Mouse (Mus musculus): ENCODE results near the gene Golm1. TPM values are rescaled to one million over a fixed set of nuclear protein-coding genes. Genes with fewer than 3 reads are reported as not detected.
A peak's percentile ranks its signal among the peaks of the same experiment; 100 is the strongest.

The Golm1 gene
- total RNA-seq, 1 experiment from 2014 or later = 7.2 TPM

GRCm38 (mm10) chr13:59676316-59677229, 962 bp upstream of the Golm1 start:
- no peak for DNase-seq

DNA sequence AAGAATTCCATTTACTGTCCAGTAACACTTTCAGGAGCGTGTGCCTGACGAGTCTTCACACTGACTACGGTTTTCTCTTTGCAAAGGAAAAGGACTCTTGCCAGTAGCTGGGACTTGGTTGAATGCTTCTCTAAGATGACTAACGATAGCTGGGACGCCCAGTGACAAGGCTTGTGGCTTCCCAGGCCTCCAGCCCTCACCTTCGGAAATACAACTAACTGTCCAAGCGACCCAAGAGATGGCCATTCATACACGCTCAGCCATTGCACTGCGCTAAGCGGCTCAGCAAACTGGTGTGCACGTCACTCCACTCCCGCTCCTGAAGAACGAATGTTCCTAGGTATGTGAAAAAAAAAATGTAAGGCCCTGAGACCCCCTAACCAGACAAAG, 855 bp downstream of the Golm1 start:
- DNase-seq = peak; percentile 15

DNA sequence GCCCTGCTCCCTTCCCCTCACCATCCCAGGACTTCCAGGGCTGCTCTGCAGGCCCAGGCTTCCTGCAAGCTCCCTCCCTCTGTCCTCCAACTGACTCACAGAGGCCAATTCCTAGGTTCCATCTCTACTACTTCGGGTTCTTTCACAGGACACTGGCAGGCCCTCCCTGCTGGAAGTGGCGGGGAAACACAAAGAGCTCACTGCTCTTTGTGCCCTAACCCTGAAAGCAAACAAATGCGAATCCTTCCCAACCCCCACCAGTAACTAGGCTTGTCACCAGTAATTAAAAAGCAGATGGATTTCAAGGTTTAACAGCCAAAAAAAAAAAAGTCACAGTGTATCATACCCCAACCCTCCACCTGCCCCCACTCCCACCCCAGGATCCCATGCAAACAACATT, 1.4 kb downstream of the Golm1 start:
- DNase-seq = no peak

GRCm38 (mm10) chr13:59673597-59673996, 2.0 kb downstream of the Golm1 start:
- no peak for DNase-seq

GRCm38 (mm10) chr13:59672248-59672647, 3.4 kb downstream of the Golm1 start:
- DNase-seq = no peak

GRCm38 (mm10) chr13:59671521-59671920, 4.1 kb downstream of the Golm1 start:
- no peak for DNase-seq

DNA sequence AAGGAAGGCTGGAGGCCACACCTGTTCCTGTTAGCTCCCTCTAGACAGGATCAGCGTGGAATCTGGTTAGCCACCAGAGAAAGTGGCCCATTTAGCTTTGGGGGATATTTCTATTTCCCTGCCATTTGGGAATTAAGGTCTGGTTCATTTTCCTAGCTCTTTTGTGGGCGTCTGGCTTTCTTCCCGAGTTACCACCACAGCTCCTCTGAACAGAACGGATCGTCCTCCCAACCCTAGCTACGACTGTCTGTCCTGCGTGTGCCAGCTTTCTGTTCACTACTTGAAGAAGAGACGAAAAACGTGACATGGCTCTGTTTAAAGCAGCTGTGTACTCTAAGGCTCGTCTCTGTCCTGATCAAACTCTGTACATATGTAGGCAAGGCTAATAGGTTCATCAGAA, 5.7 kb downstream of the Golm1 start:
- no peak for DNase-seq

- no peak for DNase-seq
Measured at GRCm38 (mm10) chr13:59668501-59669093, 7.0 kb downstream of the Golm1 start.

- DNase-seq = no peak
Measured at GRCm38 (mm10) chr13:59667763-59668162, 7.8 kb downstream of the Golm1 start.

DNA sequence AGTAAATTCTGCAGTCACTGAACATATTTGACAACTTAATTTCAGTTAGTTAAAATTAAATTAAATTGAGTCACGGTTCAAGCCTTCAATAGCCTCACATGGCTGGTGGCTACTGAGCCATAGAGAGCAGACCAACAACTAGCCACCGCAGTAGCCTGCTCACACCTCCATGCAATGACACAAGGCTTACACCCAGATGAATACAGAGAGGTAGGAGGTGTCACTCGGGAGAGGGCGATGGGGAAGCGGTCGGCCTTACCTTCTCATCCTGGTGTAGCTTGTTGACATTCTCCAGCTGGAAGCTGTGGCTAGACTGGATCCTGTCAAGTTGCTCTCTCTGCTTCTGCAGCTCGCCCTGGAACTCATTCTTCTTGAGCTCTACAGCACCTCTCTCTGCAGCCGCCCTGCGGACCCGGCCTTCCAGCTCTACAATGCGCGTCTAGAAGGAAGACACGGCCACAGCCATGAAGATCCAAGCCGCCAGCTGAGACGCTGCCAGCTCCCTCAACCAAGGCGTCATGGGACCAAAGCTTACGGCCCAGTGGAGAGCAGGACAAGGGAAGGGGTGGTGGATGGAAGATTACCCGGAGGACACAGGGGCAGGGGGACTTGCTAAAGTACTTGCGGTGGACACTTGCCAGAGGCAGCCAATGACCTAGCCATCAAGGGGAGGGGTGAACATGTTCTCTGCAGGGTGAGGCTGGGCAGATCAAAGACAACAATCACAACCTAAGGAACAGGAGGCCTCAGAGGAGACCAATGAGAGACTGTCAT, 11.5 kb downstream of the Golm1 start:
- no peak for DNase-seq

GRCm38 (mm10) chr13:59661966-59662365, 13.6 kb downstream of the Golm1 start:
- DNase-seq = no peak

- DNase-seq = no peak
Measured at GRCm38 (mm10) chr13:59661387-59661786, 14.2 kb downstream of the Golm1 start.

GRCm38 (mm10) chr13:59660371-59660770, 15.2 kb downstream of the Golm1 start:
- no peak for DNase-seq

- no peak for DNase-seq
Measured at GRCm38 (mm10) chr13:59657781-59658180, 17.8 kb downstream of the Golm1 start.

DNA sequence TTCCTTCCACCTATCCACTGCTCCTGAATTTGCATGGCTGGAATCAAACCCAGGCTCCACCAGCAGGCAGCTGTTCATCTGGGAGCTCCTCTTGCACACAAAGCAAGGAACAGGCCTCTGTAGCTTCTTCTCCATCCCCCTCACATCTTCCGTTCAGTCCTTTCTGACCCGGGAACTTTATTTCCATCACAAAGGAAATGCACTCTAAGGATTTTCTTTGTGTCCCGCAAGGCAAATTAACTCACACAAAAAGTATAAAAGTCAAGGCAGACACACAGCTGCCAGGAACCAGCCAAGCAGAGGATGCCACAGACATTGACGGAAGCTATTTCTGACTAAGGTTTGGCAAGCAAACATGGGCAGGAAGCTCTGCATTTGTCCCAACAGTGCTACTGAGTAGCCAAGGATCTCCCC, 18.6 kb downstream of the Golm1 start:
- no peak for DNase-seq

GRCm38 (mm10) chr13:59656316-59656832, 19.2 kb downstream of the Golm1 start:
- no peak for DNase-seq

- DNase-seq = no peak
Measured at GRCm38 (mm10) chr13:59655718-59656315, 19.8 kb downstream of the Golm1 start.

DNA sequence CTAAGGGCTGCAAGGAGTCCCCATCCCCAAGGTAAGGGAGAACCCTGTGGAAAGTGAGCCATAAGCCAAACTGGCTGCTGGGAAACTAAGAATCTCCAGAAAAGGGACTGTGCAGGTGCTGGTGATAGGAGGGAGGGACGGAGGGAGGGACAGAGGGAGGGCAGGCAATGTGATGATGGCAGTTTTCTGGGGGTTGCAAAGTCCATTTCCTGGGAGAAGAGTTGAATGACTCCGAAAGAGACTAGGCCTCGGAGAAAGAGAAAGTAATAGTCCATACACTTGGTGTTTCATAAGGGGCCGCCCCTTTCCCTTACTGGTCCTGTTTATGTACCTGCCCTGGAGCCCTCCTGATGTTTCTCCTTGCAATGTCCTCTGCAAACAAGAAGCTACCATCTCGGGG, 21.1 kb downstream of the Golm1 start:
- no peak for DNase-seq

DNA sequence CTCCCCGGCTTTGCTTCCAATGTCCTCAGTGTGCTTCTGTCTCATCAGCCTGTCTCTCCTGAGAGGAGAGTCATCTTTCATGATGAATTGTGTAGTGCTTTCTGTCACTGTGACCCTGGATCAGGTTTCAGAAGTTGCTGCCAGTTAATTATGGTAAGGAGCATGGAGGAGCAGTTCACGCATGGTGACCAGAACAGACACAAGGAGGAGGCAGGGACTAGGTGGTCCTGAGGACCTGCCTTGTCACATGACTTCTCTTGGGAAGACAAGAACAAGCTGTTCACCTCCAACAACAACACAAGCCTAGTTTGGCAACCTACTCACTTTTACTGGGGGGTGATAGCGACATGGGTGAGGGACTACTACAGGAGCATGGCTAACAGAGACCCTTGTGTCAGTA, 22.5 kb downstream of the Golm1 start:
- no peak for DNase-seq

GRCm38 (mm10) chr13:59652651-59653050, 23.0 kb downstream of the Golm1 start:
- DNase-seq = no peak

DNA sequence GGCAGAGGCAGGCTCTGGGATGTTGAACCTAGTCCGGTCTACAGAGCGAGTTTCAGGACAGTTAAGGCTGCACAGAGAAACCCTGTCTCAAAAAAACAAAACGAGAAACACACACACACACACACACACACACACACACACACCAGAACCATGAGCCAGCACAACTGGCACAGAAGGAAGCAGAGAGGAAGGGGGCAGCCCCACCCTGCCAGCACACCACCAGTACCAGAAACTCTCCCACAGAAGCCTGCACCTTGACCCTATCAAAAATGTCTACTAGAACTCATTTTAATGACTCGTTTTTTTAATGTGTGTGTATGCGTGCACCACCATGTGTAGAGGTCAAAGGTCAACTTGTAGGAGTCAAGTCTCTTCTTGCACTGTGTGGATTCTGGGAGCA, 25.8 kb downstream of the Golm1 start:
- no peak for DNase-seq

DNA sequence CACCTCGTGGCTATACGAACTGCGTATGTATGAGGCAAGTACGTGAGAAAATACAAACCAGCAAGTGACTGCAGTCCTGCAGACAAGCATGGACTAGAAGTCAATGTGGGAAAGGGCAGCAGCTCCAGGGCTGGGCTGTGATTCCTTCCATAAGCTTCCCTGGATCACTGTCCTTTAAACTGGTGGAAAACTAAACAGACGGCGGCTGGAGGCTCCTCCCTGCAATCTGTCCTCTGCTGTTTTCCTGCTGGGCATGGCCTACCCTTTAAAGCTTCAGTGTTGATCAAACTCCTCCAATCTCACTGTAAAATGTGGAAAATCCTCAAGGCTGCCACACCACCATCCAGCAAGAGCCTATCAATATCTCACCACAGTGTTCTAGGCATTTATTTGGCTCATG, 27.0 kb downstream of the Golm1 start:
- DNase-seq = no peak
